Mouse (Mus musculus) lung, postnatal 36 days (tissue): ENCODE results near the gene Cdca7l.
"Not testable (repeated sequence)": the region's sequence is repeated elsewhere in the genome, so short reads cannot be mapped to it uniquely, and the experiment has no call there.

Source experiments
- DNase-seq: peaks from one replicate; pipeline ENCODE4 v3.0.0; 2022; ENCODE audit warnings: mixed read lengths

The Cdca7l gene

GRCm38 (mm10) chr12:117867708-117868564 lies 63.8 kb downstream of the Cdca7l start:
- no peak for DNase-seq

GRCm38 (mm10) chr12:117872265-117872664 lies 68.2 kb downstream of the Cdca7l start:
- no peak for DNase-seq

DNA sequence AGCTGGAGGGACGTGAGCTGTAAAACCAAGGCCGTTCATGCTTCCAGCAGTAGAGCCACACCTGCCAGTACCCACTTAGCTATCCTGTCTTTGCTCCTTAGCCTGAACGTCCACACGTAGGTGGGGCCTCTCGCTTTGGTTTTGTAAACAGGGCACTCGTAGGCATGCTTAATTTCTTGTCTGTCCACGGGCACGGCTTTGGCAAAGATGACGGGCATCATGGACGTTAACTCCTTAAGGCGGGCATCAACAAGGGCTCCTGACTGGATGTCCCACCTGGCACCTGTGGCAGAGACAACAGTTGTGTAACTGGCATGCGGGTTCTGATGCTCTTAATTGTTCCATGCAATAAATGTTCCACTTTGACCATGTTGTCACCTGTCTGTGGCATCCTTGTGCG lies 74.3 kb downstream of the Cdca7l start:
- no peak for DNase-seq

DNA sequence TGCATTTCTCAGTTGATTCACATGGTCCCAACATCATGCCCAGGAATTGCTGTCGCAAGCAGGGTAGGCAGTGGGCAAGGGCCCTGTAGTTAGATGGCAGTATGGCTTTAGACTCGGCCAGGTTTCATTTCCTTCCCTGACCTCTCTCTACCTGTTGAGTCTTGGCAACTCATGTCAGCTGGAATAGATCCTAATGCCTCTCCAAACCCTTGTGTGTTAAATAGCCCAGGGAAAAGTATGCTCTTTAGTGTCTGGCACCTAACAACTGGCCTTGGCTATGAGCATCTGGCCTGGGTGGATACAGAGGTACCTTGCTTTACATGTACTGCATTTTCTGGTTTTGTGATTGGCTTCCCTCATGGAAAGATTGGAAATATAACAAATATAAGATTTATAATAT lies 80.5 kb downstream of the Cdca7l start:
- no peak for DNase-seq

DNA sequence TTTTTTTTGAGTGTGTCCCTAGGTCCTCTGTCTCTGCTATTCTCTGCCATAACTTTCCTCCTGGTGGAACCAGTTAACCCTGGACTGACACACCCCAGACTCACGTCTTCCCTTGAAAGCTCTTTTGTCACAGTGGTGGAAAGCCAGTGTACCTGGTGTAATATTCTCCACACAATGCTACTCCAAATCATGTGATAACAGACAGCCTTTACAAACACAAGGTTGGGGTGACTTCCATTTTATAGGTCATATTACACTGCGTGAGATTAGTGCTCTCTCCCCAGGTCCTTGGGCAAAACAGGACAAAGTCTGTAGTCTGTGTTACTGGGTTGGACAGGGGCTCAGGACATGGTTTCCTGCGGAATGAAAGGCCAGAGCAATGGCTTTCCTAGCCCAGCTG lies 83.3 kb downstream of the Cdca7l start:
- no peak for DNase-seq

DNA sequence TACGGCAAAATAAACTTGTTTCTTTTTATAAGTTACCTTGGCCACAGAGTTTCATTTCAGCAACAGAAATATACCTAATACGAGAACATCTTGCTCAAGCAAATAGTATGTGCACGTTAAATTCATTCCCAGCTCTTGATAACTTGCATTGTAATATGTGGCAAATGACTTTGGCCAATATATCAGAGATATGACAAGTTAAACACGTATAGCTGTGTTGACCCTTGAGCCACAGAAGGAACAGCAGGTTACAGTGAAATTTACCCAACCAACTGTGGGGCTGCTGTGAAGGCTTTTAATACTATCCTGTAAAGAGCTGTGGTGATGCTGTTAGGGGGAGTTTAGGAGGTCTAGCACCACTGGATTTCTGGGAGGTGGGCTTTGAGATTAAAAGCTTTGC lies 96.7 kb downstream of the Cdca7l start:
- DNase-seq, result not testable (repeated sequence)

DNA sequence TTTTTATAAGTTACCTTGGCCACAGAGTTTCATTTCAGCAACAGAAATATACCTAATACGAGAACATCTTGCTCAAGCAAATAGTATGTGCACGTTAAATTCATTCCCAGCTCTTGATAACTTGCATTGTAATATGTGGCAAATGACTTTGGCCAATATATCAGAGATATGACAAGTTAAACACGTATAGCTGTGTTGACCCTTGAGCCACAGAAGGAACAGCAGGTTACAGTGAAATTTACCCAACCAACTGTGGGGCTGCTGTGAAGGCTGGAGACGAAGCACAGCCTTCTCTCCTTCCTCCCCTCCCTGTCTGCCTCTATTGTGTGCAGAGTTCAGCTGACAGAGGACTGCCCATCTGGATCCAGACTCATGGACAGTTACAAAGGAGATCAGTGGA lies 97.3 kb downstream of the Cdca7l start:
- not testable (repeated sequence) for DNase-seq

DNA sequence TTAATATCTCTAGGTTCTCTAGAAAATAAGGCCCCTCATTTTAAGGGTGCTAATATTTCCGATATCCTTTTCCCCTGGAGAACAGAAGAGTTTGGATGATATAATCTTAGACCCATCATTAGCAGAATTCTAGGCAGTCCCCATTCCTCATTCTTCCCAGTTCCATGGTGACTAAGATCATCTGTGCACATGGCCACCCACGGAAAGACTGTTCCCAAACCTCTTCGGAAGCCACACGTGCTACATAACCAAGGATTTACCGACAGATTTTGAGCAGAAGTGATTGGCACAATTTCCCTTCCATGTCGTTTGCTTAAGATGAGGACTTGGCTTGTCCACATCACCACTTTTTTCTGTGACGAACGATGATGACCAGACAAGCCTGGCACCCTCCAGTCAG lies 99.6 kb downstream of the Cdca7l start:
- no peak for DNase-seq

GRCm38 (mm10) chr12:117905232-117905840 lies 101.2 kb downstream of the Cdca7l start:
- not testable (repeated sequence) for DNase-seq

- no peak for DNase-seq
These were observed 107.3 kb downstream of the Cdca7l start for GRCm38 (mm10) chr12:117911396-117911795.

DNA sequence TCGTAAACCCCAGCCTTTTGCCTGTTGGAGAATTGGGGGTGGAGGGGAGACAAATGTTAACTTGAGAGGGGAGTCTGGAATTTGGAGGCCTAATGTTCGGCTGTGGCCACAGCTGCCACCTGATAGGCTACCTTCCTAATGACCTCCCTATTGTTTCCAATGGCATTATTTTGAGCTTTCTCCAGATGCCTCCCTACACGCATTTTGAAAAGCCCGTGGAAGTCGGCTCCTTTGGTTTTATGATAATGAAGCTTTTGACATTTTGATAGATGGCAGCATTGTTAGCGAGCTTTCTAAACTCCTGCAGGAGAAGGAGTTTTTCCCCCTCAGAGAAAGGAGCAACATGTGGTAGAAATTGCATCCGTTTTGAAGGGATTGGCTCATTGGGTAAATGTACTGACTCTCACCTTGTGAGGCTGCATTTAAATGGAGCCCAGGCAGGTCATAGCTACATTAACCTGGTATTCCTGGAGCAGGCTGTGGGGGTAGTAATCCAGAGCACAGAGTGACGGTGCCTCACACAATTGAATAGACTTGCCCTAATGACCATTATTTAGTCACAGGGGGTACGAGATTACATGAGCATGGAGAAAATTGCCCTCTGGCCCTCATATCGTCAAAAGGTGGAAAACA lies 110.6 kb downstream of the Cdca7l start:
- DNase-seq, result no peak

GRCm38 (mm10) chr12:117915826-117916588 lies 111.9 kb downstream of the Cdca7l start:
- DNase-seq, result no peak
